Mouse (Mus musculus): ENCODE data around the gene Tex10.
A peak's percentile ranks its signal among the peaks of the same experiment; 100 is the strongest.
"Not testable (repeated sequence)": the region's sequence is repeated elsewhere in the genome, so short reads cannot be mapped to it uniquely, and the experiment has no call there.

Tex10 gene

DNA sequence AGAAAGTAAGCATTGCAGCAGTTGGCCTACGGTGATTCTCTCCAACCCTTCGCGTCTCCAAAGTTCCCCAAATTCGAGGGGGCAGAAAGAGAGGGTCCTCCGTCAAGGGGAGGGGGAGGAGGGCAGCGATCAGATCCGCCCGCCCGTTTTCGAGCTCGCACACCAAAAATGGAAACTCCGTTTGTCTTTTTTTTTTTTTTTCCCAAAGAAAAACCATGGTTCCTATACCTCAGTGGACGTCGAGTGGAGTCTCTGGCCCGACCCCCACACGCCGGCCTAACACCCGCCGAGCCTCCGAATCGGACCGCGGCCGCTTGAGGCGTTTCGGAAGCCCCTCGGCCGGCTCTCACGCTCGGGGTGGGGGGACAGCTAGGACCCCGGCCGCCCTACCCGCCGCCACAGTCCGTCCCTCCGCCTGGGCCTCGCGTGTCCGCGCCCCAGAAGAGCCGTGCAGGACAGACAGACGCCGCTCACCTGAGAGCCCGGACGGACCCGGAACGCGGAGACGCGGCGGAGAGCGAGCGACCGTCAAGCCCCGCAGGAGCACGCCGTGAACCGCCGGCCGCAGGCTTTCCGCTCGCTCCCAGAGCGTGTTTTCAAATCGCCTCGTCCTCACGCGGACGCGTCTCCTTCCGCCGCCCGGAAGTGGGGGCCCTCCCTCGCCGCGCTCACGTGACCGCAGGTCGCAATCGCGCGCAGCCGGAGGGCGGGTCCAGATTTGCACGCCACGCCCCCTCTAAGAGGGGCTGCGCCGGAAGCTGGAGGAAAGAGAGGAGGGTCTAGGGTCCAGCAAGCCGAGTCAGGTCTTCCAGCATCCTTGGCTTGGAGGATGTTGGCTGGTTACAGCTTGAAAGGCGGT is at the start of gene Tex10:
TSS of gene Tex10 (minus strand) at position 668 of the 859 bp plus-strand sequence.
- DNase-seq: peak; percentile 91

DNA sequence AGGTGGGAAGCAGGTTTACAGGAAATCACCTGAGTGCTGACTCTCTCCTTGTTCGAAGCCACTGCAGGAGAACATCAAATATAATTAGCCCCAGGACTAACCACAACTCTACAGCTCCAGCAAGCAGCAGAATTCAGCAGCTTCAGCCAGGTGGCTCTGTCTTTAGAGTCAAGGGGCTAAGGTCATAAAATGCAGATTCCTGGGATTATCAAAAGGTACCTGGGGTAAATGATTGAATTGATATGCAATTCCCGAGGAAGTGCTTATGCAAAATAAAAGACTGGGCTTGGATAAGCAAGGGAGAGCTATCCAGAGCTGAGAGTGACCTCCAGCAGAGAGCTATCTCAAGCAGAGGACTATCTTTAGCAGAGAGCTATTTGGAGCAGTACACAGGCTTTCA is 37.6 kb upstream of the Tex10 start:
- no peak for DNase-seq

DNA sequence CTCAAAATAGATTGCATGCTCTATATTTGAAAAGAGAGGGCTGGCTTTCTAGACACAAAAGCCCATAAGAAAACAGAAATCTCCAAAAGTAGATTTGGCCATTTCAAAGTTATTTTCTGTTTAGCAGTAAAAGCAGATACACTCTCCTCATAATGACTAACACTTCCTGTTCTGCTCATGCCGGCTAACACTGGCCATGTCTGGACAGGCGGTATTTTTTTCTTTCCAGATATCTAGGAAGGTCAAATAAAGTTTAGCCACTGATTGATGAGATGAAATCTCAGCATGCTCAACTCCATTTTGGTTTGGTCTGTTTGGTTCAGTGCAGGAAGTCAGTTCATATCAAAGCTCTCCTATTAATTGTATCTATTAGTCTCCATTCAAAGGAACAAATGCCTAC is 19.3 kb upstream of the Tex10 start:
- no peak for DNase-seq

DNA sequence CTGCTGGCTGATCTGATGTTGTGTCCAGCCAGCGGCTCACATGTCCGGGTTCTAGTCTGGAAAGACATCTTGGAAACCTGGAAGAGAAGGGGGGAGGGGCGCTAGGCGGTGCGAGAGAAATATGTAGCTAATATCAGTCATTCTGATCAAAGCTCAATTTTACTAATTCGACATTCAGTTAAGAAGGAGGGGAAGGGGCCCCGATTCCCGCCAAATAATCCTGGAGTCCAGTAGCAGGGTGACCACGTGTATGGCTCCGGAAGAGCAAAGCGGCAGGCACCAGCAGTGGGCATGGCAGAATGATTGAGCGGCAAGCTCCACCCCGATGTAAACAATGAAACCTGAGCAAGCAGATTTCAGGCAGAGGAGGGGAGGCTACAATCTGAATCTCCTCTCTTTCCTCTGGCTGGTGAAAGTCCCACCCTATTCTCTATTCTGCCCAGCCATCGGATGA is 18.1 kb upstream of the Tex10 start:
- DNase-seq: no peak

DNA sequence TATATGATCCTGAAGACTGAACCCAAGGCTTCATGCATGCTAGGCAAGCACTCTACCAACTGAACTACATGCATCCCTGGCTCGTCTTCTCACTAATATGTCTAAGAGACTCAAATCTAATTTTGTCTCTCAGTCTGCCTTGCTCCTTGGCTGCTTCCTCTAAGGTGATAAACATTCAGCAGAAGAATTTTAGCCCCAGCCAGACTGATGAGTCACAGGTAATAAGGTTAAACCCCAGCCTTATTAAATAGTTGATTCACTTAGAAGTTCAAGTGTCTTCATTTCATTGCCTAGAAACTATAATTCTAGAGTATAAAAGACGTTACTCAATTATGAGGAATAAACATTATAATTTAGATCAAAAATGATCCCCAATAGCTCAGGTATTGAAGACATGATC is 15.7 kb upstream of the Tex10 start:
- no peak for DNase-seq

DNA sequence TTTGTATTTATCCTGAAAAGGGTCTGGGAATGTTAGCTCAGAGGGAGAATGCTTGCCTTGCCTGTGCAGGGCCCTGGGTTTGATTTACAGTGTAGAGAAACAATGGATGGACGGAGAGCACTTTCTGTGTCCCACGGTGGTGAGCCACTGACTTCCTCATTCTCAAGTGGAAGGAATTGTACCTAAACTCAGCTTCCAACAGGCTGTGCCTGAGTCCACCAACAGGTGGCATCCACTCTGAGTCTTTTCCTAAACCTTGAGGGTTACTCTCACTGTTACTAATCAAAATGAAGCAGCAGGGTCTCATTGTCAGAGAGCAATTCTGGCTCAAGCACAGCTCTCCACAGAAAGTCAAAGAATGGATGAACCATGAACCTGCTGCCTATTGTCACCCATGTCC is 8.0 kb upstream of the Tex10 start:
- DNase-seq: no peak

DNA sequence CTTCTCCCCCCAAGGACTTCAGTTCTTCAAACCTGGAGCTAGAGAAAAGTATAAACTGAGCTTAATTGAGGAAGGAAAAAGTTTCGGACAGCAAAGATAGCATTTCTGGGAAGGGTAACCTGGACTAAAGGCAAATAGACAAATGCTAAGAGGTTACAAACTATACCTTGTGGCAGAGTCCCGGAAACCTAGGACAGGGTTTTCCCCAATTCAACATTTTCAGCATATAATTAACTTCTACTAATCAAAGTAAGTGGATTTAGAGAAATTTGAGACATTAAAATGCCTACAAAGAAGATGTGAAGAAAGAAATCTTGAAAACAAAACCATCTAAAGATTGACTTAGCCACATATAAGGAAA is 372 bp upstream of the Tex10 start:
- DNase-seq: no peak

DNA sequence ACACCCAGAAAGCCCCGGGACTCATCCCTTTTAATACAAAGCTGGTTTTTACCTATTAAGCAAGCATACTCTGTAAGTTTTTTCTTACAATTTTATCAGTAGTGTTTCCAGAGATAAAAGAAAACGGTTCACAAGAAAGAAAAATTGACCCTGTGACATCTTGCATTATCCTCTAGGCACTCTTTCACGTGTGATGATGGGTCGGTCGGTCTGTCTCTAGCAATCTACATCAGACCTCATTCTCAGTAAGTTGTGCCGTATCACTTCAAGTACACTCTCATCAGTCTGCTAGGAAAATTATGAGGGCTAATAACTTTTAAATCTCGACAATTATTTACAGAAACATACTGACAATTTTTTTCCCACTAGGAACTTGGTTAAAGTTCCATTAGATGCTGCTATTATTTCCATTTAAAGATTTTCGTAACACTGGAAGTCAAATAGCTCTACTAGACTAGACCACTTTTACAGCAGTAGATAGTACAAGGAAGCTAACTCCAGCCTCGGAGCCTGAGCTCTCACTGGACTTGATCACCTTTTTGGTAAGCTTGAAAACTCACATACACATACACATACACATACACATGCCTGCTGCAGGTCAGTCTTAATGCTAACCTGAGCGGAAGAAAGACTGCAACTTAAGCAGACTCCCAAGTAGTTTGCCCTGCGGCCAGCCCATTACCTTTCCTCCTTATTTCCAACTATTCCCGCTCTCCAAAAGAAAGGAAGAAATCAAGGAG is 1.0 kb downstream of the Tex10 start:
- no peak for DNase-seq

DNA sequence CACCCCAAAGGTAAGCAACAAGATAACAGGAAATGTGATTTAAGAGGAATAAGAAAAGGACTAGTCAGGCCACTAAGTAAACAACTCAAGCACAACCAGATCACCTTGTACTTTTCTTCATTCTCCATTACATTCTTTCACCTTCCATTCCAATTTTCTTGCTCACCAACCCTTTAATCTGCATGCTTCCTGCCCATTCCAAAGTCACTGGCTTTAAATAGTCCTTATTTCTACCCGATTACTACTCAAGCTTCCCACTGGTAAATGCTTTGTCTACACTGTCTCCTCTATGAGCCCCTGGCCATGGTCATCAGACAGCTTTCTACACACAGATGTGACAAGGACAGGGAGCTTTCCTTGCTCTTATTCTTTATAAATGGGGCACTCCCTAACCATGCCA is 2.3 kb downstream of the Tex10 start:
- DNase-seq: no peak

DNA sequence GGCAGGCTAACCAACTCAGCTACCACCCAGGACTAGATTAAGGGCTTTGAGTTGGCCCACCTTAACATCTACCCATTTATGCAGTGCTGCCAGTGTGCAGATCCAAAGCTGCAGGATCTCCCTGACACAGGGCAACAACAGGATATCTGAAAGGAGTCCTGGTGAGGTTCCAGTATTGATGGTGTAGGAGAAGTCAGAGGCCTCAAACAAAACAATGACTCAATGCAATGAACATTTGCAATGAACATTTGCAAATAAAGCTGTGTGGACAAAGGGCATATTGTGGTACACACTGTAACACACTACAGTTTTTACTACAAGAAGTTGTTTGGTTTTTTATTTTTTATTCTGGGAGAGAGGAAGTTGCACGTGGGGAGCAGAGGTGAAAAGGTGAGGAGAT is 12.2 kb downstream of the Tex10 start:
- DNase-seq: no peak

DNA sequence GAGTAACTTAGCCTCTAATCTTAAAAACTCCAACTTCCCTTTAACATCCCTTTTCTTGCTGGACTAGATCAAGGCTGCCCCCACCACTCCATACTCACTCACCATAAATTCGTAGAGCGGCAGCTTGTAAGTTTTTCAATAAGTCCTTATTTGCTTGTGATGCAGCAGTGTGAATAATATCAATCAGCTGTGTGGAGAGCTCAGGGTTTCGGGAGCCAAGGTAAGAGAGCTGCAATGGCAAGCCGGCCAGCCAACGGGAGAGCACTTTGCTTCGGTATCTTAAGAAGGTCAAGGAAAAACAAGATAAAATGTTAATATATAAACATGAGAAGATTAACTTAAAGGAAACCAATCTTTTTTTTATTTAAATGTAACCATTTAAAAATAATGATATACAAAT is 14.8 kb downstream of the Tex10 start:
- no peak for DNase-seq

DNA sequence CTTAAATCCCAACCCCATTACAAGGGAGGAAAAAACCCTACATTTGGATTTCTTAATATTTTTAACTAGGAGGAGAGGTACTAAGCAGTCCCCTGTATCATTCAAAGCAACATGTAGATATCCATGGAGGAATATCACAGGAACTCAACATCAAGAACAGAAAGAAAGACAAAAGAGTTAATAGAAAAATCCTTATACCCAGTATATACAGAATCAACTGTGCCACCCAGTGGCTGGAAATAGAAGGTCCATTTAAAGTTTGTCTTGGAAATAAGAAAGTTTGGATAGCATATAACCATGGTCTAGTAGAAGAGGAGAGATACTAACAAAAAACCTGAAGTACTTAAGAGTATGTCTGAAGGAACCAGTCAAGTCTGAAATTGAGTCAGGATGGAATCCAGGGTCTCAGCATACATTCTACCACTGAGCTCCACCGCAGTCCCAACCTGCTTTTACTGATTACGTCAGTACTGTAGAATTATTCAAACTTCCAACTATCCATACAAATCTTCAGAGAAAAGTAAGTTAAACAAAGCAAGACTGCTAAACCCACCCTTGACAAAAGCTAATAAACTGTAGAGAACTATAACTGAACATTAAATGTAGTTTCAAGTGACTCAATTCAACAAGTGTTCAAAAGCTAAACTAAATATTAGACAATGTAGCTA is 19.0 kb downstream of the Tex10 start:
- DNase-seq: peak; percentile 16

DNA sequence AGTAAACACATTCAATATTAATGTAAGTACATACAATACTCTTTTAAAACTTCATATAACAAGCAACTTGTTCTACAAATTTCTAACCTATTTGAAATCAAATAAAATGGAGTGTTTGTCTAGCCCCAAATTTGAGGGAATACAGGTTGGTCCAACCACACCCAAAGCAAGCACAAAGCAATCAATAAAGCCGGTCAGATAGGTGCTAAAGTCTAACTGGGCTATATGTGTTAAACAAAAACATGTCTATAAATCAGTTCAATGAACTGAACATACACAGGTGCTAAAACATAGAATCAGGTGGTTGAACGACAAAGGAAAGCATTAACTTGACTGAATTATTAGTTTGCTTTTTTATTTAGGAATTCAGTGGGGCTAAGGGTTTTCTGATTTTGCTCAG is 45.2 kb downstream of the Tex10 start:
- DNase-seq: no peak

DNA sequence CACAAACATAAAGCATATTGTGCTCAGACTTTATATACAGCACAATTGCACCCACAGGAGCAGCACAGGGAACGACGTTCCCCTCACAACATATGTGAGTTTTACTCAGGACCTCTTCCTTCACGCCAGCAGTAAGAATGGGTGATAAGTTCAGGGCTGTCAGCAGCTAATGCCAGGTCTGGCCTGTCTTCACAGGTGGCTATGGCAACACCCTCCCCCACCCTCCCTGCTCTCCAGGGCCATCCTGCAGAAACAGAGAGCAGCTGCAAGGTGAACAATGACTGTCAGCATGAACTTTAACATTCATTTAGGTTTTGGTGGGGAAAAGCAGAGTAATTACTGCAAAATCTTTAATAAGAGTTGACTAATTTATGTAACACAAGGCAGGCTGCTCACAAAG is 45.8 kb downstream of the Tex10 start:
- no peak for DNase-seq

DNA sequence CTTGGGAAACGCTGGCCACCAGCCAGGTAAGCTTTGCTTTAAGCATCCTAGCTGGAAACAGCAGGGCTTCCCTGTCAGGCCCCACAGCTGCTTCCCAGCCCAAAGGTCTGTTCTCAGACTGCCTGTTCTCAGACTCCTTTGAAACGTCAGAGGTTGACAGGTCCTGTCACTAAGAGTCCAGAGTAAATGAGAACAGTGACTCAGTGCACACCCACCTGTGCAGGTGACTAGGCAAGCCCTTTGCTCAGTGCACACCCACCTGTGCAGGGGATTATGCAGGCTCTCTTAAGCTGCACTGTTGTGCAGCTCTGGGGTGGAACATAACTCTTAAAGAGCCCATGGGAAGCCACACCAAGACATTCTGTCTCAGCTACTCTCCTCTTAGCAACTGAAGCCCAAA is 49.5 kb downstream of the Tex10 start:
- no peak for DNase-seq

DNA sequence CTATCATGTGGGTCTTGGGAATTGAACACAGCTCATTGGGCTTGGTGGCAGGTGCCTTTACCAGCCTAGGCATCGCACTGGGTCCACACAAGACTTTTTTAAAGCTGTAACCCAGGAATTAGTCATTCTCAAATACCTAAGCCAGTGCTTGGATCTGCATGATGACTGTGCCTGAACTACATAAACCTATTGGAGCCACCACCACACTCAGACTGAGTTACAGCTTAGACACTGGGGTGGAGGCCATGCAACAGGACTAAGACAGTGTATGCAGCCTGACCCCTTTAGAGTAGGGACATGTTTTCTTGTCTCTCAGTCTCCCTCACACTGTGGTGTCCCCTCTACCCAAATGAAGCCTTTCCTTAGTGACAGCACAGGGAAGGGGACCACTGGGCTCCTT is 50.6 kb downstream of the Tex10 start:
- DNase-seq: no peak

DNA sequence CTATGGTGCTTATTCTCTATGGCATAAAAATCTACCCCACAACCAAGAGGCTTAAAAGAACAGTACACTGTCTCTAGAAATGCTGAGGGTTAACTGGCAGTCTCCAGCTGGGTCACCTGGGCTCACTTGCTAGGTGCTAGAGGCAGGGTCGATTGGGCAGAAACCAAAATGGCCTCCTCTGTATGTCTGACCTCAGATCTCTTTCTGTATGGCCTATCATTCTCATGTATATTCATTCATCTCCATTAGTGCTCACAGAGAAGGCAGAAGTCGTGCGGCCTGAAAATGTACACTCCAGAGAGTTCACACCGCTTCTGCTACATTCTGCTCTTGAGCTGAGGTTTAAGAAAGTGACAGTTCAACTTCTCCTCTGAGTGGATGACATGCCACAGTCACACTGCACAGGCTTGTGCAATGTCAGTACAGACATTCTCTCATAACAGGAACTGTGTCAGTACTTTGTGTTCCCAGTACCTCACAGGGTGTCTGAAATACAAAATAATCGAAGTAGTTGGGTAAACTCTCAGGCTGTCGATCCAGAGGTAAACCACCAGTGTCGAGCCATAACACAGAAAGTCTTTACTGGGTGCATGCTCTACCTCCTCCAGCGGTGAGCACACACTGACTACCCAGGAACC is 54.3 kb downstream of the Tex10 start:
- DNase-seq: no peak

DNA sequence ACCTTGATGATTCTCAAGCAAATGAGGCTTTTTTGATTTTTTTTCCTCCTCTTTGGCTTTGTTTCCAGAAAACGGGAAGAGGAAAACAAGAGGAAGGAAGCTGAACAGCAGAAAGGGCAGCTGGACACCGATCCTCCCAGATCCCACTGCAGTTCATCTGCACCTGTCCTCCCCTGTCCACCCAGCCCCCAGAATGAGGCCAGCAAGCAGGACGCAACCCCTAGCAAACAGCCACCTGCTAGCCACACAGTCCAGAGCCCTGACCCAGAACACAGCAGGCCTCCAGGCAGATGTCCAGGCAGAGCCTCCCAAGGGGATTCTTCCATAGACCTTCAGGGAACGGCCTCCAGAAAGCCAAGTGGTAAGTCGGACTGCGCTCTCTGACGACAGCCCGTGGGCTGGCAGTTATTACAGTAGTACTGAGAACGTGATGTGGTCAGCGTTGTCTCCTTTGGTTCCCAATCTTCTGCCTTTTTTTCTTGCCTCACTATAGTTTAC is 57.4 kb downstream of the Tex10 start:
- DNase-seq: no peak

DNA sequence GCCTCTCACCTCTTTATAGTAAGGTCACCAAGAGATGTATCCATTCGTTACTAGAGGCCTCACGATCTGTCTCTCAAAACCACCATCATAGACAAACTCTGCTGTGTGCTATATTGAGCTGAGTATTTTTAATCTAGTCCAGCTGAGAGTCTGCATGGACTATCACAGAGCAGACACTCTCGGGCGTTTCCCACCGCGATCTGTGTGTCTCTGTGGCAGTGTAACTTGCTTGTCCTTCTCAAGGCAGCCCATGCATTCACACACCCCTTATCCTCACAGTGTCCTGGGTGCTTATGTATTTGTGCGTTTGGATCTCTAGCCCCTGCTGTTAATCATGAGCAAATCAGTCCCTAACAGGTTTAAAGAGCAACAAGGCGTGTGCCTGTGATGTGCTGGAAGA is 59.8 kb downstream of the Tex10 start:
- DNase-seq: no peak

DNA sequence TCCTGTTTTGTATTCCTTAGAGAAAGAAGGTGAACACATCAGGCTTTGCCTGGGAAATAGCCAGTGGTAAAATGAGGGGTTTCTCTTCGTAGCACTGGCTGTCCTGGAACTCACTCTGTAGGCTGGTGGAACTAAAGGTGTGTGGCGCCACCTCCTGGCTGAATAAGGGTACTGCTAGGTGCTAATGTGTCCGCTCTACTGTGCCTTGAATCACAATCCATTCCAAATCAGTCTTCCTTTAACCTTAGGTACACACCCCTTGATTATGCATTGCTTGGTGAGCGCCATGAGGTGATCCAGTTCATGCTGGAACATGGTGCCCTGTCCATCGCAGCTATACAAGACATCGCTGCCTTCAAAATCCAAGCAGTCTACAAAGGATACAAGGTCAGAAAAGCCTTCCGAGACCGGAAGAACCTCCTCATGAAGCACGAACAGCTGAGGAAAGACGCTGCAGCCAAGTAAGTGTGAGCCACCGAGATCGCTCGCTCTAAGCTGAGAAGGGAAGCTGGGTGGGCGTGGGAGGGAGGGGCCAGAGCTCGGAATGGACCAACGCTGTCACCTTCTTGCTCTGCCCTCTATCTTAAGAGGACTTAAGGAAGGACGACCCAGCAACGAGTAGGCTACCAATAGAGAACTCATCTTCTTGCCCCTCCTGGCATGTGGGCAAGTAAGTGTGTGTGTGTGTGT is 65.8 kb downstream of the Tex10 start:
- peak; percentile 50 for DNase-seq

DNA sequence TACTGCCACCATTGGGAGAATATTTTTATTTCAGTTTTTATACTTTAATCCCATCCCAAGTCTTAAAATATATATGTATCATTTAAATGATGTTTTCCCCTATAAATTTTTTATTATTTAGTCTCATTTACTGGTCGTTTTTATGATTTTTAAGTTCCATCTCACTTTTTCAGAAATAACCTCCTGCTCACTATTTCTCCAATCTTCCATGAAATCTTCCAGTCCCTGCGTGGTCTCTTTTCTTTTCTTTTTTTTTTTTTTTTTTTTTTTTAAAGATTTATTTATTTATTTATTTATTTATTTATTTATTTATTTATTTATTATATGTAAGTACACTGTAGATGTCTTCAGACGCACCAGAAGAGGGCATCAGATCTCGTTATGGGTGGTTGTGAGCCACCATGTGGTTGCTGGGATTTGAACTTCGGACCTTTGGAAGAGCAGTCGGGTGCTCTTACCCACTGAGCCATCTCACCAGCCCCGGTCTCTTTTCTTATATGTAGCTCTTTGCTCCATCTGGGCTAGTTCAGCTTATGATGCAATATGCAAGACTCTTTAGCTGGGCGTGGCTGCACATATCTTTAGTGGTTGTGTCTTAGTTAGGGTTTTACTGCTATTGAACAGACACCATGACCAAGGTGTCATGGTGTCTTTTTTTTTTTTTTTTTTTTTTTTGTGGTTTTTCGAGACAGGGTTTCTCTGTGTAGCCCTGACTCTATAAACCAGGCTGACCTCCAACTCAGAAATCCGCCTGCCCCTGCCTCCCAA is 67.4 kb downstream of the Tex10 start:
- DNase-seq: not testable (repeated sequence)

Measured in right cerebral cortex, adult 18-20 months (tissue).